In the genomic region with DNA sequence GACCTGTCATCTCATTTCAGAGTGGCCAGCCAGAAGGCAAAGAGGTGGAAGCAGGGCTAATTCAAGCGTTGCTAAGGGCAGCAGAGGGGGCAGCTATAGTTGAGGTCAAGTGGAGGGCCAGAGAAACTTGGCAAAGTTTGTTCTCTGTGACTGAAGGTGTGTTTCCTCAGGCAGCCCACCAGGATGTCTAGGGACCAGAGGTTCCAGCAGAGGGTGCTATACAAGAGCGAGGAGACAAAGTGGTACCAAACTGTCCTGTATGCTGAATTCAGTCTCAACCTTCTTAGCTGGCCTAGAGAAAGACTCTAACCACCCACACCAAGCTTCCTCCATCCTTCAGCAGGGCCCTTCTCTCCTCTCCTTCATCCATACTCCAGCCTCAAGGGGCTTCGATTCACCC, we compare ENCODE assay signal across 12 mouse cellular contexts.
DNase-seq lines count a peak whose midpoint lies in the region; ATAC-seq and TF ChIP-seq lines count a peak whose summit lies in the region.
"Had no signal": no experiment of that assay in that cellular context is flagged by ENCODE, and none has a peak within 500 bp of the region (broad histone marks: within the 10 kb centered on the region; RNA-seq: fewer than 3 reads in every experiment).

No protein-coding gene starts in this region.

- H3K4me2 ChIP-seq in hindbrain, embryonic 11.5 days (replicated peaks; ENCODE audit: low read depth, low read length), result no peak overlapping the region
- no peak overlapping the region for H3K4me2 ChIP-seq in hindbrain, embryonic 12.5 days (replicated peaks)
- no peak overlapping the region for H3K4me2 ChIP-seq in midbrain, embryonic 14.5 days (ENCODE audit: low read length)
- H3K4me2 ChIP-seq: forebrain, embryonic 15.5 days; neural tube, embryonic 13.5 days had no signal

- no peaks in the 10 kb centered on the region for H3K9me3 ChIP-seq in hindbrain, embryonic 11.5 days (ENCODE audit: control insufficient read depth, low read length)
- no peaks in the 10 kb centered on the region for H3K9me3 ChIP-seq in hindbrain, embryonic 12.5 days (replicated peaks)
- no peaks in the 10 kb centered on the region for H3K9me3 ChIP-seq in midbrain, embryonic 14.5 days (ENCODE audit: control insufficient read depth, low read length)
- no peaks in the 10 kb centered on the region for H3K9me3 ChIP-seq in midbrain, embryonic 10.5 days (replicated peaks)
- H3K9me3 ChIP-seq: forebrain, embryonic 15.5 days; neural tube, embryonic 13.5 days had no signal

- no peak for ATAC-seq in hindbrain, embryonic 11.5 days (ENCODE audit: low FRiP score)
- no peak for ATAC-seq in hindbrain, embryonic 12.5 days (ENCODE audit: low FRiP score)
- no peak for ATAC-seq in midbrain, embryonic 14.5 days (ENCODE audit: low FRiP score, low TSS enrichment)
- ATAC-seq: forebrain, embryonic 15.5 days had no signal

- H3K27ac ChIP-seq in hindbrain, embryonic 11.5 days (ENCODE audit: low read depth, low read length), result no peak overlapping the region
- H3K27ac ChIP-seq in hindbrain, embryonic 12.5 days, result no peak overlapping the region
- H3K27ac ChIP-seq in midbrain, embryonic 14.5 days (replicated peaks; ENCODE audit: low read depth, low read length), result no peak overlapping the region
- H3K27ac ChIP-seq in midbrain, embryonic 10.5 days (replicated peaks), result no peak overlapping the region
- no peak overlapping the region for H3K27ac ChIP-seq in bone marrow, adult 2 months (ENCODE audit: control insufficient read depth, insufficient read depth, low read depth, low read length, poor library complexity)
- H3K27ac ChIP-seq: forebrain, embryonic 15.5 days; macrophage; neural tube, embryonic 13.5 days had no signal

- peak; percentile 40; the same call in 1 of the 2 replicates for TF ChIP-seq CTCF in bone marrow, adult 2 months (IDR thresholded peaks at IDR 0.05; ENCODE audit: control insufficient read depth, insufficient read depth, low read length)

- no peak for TF ChIP-seq POLR2A in bone marrow, adult 2 months (IDR thresholded peaks at IDR 0.05; ENCODE audit: borderline replicate concordance, control insufficient read depth, low read depth, low read length)

- no peaks in the 10 kb centered on the region for H3K36me3 ChIP-seq in hindbrain, embryonic 11.5 days (ENCODE audit: control insufficient read depth, insufficient read depth, low read length)
- no peaks in the 10 kb centered on the region for H3K36me3 ChIP-seq in hindbrain, embryonic 12.5 days
- no peaks in the 10 kb centered on the region for H3K36me3 ChIP-seq in midbrain, embryonic 14.5 days (ENCODE audit: control insufficient read depth, insufficient read depth, low read length)
- H3K36me3 ChIP-seq in midbrain, embryonic 10.5 days, result no peaks in the 10 kb centered on the region
- H3K36me3 ChIP-seq in splenic B cell, adult 2 months (ENCODE audit: control insufficient read depth, insufficient read depth, low read length, poor library complexity, severe bottlenecking), result no peaks in the 10 kb centered on the region
- H3K36me3 ChIP-seq: forebrain, embryonic 15.5 days; neural tube, embryonic 13.5 days had no signal

- H3K4me1 ChIP-seq in hindbrain, embryonic 11.5 days (replicated peaks; ENCODE audit: control insufficient read depth, insufficient read depth, low read length), result peaks cover 16% of the 10 kb centered on the region
- H3K4me1 ChIP-seq in hindbrain, embryonic 12.5 days, result peaks cover 49% of the 10 kb centered on the region
- peaks cover 35% of the 10 kb centered on the region for H3K4me1 ChIP-seq in midbrain, embryonic 14.5 days (ENCODE audit: control insufficient read depth, insufficient read depth, low read length)
- H3K4me1 ChIP-seq in midbrain, embryonic 10.5 days, result peaks cover 74% of the 10 kb centered on the region
- H3K4me1 ChIP-seq in bone marrow, adult 2 months (ENCODE audit: control insufficient read depth, insufficient read depth, low read length), result no peaks in the 10 kb centered on the region

- H3K4me3 ChIP-seq in hindbrain, embryonic 11.5 days (ENCODE audit: low read depth, low read length), result no peak overlapping the region
- no peak overlapping the region for H3K4me3 ChIP-seq in hindbrain, embryonic 12.5 days
- H3K4me3 ChIP-seq in midbrain, embryonic 14.5 days (replicated peaks; ENCODE audit: low read depth, low read length), result no peak overlapping the region
- no peak overlapping the region for H3K4me3 ChIP-seq in midbrain, embryonic 10.5 days
- no peak overlapping the region for H3K4me3 ChIP-seq in bone marrow, adult 2 months (replicated peaks; ENCODE audit: control insufficient read depth, low read depth, low read length)
- H3K4me3 ChIP-seq: forebrain, embryonic 15.5 days; neural tube, embryonic 13.5 days had no signal

- no peak overlapping the region for H3K9ac ChIP-seq in hindbrain, embryonic 11.5 days (ENCODE audit: low read depth, low read length)
- H3K9ac ChIP-seq in hindbrain, embryonic 12.5 days, result no peak overlapping the region
- no peak overlapping the region for H3K9ac ChIP-seq in midbrain, embryonic 14.5 days (replicated peaks; ENCODE audit: low read length)
- H3K9ac ChIP-seq: forebrain, embryonic 15.5 days had no signal

- DNase-seq in hindbrain, embryonic 11.5 days (ENCODE audit: low spot score), result peak; percentile 50
- DNase-seq in midbrain, embryonic 14.5 days, result peak; percentile 67
- DNase-seq in midbrain, embryonic 10.5 days (ENCODE audit: low spot score), result no peak
- peak; percentile 60 for DNase-seq in splenic B cell, adult 2 months (ENCODE audit: low read depth, low spot score)
- DNase-seq in T-cell, adult 2 months (ENCODE audit: low spot score), result no peak
- DNase-seq in left cerebral cortex, adult 8-10 months (ENCODE audit: low spot score in 2 of 2), result no peak
- DNase-seq: cerebellum, adult 11-12 months had no signal

- H3K27me3 ChIP-seq in hindbrain, embryonic 11.5 days (ENCODE audit: control insufficient read depth, insufficient read depth, low read length), result peaks cover 54% of the 10 kb centered on the region
- peaks cover 83% of the 10 kb centered on the region for H3K27me3 ChIP-seq in hindbrain, embryonic 12.5 days
- H3K27me3 ChIP-seq in midbrain, embryonic 14.5 days (ENCODE audit: control insufficient read depth, insufficient read depth, low read length), result peaks cover 50% of the 10 kb centered on the region
- H3K27me3 ChIP-seq in midbrain, embryonic 10.5 days (ENCODE audit: low read depth, poor library complexity, severe bottlenecking), result peaks cover 99% of the 10 kb centered on the region
- 0 out of 2 replicates have a peak, but pooled peaks cover 2% of the 10 kb centered on the region for H3K27me3 ChIP-seq in splenic B cell, adult 2 months (ENCODE audit: control insufficient read depth, insufficient read depth, low read length, poor library complexity, severe bottlenecking)

- WGBS in hindbrain, embryonic 11.5 days, result 31% methylated on average over 3 of the region's 3 CpGs
- 39% methylated on average over 3 of the region's 3 CpGs for WGBS in hindbrain, embryonic 12.5 days
- WGBS in midbrain, embryonic 14.5 days, result 38% methylated on average over 3 of the region's 3 CpGs
- 38% methylated on average over 3 of the region's 3 CpGs for WGBS in midbrain, embryonic 10.5 days
- 30% methylated on average over 3 of the region's 3 CpGs for WGBS in bone marrow, adult 2 months

Comparison
In these comparisons a context has a peak if more than half of its experiments do, and no peak if none do; other contexts are left out.
1. DNase-seq: peak in hindbrain, embryonic 11.5 days (single experiment), midbrain, embryonic 14.5 days (single experiment) and splenic B cell, adult 2 months (single experiment); none in midbrain, embryonic 10.5 days (single experiment), T-cell, adult 2 months (single experiment) and left cerebral cortex, adult 8-10 months (0 of 2).